Mouse (Mus musculus) urinary bladder, postnatal 10 days (tissue): ENCODE measurements around the gene March6.

ENCODE experiments used
- DNase-seq: peaks from one replicate; pipeline ENCODE4 v3.0.0; 2022; ENCODE audit warnings: low spot score

The March6 gene

DNA sequence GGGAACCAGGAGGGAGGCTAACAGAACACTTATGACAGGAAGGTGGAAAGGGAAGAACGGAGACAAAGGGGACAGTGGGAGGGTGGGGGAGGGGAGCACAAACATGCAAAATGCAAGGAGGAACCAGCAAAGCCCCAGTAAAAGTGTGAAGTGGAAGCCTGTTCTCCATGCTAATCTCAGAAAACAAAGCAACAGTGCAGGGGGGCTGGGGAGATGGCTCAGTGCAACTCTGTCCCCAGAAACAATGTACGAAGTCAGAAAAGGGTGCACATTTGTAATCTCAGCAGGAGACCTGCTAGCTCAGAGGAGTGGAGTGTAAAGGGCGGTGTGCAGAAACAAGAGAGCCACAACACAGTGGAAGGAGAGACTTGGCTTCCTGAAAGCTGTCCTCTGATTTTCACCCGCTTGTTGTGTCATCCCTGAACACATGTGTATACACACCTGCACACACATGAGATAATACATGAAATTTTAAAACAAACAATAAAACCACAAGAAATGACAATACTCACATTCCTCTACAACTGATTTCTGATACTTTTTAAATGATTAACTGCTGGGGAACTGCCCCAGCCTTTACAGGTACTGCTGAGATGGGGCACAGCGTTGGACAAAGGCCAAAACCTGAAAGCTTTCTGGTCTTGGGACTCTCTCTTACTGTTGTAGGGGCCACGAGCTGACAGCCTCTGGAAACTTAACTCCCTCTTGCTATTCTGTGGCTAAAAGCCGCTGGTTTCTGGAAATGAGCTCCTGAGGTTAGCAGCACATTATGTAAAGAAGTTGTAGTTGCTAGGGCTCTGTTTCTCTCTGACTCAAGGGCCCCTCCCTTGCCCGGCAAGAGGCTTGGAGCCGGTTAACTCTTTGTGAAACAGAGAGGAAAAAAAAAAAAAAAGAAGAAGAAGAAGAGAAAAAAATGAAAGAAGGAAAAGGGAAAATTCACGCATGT is 11.4 kb upstream of the March6 start:
- DNase-seq: no peak

DNA sequence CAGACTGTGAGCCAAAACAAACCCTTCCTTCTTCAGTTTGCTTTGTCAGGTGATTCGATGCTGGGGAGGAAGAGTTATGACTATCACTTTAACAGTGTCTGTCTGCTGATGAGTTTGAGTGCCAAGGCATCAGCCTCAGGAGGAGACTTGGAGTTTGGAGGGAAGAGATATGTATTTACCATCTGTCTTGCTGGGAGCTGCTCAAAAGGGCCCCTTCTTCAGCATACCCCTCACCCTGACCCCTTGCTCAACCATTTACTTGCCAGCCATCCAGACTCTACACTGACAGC is 9.6 kb upstream of the March6 start:
- no peak for DNase-seq

DNA sequence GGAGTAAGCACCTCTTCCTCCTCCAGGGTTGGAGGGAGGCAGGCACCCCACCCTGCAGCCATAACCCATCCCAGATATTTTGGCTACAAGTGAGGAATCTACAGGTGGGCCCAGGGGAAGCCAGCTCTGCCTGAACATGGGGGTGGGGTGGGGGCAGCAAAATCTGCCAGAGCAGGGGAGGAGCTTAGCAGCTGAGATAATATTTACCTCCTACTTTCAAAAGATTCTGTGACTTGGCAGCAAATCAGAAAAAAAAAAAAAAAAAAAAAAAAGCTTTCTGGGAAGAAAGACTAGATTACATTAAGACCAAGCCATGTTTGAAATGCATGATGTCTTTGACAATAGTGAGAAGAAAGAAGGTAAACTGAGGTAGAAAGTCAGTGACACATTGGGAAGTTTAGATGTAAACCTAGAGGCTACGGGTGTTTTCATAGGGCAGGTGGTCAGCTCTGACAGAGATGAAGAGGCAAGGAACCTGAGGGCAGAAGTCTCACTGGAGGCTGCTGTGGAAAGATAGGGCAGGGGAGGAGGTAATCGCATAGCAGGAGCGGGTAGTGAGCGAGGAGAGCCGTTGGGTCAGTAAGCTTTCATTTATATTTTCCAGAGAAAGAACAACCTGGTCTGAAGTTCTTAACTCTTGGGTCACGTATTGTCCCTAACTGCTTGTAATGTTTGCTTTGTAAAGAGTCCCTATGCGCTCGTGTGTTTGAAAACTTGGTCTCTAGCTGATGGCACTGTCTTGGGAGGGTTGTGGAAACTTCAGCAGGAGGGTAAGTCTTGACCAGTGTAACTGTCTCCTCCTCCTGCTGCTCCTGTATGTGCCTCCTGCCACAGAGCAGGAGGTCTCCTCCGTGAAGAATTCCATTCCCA is 9.0 kb upstream of the March6 start:
- DNase-seq: no peak

DNA sequence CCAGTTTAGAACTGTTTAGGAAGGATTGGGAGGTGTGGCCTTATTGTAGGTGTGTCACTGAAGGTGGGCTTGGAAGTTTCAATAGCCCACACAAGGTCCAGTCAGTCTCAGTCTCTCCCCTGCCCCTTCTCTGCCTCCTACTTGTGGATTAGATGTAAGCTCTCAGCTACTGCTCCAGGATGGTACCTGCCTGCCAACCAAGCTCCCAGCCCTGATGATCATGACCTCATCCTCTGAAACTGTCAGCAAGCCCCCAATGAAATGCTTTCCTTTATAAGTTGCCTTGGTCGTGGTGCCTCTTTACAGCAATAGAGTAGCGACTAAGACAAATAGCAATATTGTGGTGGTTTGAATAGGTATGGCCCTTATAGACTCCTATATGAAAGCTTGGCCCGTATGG is 7.5 kb upstream of the March6 start:
- no peak for DNase-seq

DNA sequence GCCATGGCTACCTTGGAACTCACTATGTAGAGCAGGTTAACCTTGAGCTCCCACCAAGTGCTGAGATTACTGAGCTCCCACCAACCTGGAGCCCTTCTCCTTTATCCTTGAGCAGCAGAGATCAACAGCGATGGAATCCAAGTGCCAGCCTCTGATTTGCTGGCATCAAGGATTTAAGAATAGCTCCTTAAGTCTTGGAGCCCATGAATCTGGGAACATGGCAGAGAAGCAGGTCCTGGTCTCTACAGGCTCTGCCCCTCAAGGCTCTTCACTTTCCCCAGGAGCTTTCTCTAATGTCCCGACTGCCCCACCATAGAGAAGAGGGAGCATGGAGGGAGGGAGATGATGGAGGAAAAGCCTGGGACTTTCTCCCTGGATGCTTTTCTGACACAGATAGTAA is 6.9 kb upstream of the March6 start:
- no peak for DNase-seq

DNA sequence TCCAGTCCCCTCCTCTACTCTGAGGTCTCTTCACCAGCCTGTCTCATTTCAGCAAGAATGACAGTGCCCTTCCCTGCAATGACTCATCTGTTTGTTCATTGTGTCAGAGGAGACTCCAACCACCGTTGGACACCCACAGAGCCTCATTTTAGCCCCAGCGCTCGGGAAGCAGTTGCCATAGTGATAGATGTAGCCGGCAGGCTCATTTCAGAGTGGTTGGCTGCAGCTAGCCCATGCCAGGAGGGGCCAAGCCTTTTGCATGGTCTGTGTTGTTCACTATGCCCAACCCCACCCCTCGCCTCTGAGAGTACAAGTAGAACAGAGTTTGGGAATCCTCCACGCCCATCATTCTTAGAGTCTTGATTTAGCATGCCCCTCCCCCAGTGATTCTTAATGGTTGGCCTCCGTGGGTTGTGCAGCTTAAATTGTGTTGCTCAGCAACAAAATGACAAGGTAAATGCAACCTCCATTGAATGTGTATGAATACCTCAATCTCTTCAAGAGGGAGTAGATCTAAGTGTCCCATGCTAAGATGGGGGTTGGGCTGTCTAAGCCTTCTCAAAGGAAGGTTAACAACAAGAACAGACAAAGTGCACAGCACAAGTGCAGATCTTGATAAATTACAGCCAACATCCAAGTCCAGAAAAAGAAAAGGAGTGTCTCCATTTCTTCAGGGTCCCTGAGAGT is 5.3 kb upstream of the March6 start:
- DNase-seq: no peak

DNA sequence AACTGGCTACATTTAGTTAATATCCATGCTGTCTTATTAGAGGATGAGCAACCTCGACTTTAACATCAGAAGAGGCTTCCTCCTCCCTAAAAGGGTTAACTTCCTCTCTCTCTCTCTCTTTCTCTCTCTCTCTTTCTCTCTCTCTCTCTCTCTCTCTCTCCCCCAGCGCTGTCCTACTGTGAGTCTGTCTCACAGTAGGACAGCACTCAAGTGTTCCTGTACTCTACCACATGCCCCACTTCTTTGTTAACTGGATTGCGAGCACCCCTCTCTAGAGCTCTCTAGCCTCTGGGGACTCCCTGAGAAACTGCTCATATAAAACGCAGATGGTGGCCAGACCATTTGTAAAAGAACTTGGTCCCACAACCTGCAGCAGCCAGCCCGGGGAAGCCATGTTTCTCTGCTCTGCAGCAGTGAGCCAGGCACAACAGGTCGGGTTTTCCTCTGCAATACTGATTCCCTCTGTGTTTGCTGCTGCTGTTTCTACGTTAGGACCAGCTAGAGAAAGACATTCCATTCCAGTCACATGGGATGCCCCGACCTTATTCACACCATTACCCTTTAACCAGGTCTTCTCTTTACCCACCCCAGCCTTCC is 4.5 kb upstream of the March6 start:
- DNase-seq: no peak

DNA sequence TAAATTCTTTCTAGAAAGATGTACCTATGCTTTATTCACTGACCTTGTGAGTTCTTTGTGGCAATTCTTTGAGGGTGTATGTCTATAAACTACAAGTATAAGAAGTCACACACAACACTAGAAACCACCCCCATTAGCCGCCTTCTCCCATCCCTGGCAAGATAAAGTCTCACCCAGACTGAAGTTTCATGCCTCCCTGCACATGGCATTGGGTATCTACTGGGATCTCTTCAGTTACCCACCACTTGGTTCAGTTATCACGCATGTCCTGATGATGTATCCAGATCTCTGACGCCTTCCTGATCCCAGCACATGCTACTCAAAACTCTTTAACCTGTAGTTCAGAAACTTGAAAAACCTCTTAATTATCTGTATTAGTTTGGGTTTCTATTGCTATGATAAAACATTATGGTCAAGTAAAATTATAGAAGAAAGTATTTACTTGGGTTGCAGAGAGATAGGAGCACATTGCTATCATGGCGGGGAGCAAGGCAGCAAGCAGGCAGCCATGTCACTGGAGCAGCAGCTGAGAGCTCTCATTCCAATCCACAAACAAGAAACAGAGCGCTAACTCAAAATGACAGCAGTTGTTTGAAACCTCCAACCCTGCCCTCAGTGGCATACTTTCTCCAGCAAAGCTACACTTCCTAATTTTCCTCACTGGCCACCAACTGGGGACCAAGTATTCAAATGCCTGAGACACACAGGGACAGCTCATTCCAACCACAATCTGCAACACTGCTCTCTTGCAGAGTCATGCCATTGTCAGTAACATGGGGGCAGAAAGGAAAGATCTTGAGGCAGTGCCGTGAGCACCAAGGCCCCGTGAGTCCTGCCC is 3.8 kb upstream of the March6 start:
- DNase-seq: no peak

DNA sequence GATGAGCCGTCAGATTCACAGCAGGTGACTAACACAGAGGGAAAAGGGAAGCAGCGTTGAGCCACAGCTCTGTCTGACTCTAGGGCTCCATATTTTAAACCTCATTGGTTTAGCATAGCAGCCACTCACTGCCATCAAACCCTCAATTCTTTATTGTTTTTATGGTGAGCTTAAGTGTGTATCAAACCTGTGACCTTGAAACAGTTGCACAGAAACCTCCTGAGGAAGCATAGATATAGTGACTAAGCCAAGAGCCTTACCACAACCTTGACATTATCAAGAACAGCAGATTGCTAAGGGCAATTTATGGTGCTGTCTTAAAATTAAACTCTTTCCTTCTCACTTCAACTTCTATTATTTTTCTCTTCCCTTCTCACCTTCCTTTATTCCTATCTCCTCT is 2.7 kb upstream of the March6 start:
- no peak for DNase-seq

DNA sequence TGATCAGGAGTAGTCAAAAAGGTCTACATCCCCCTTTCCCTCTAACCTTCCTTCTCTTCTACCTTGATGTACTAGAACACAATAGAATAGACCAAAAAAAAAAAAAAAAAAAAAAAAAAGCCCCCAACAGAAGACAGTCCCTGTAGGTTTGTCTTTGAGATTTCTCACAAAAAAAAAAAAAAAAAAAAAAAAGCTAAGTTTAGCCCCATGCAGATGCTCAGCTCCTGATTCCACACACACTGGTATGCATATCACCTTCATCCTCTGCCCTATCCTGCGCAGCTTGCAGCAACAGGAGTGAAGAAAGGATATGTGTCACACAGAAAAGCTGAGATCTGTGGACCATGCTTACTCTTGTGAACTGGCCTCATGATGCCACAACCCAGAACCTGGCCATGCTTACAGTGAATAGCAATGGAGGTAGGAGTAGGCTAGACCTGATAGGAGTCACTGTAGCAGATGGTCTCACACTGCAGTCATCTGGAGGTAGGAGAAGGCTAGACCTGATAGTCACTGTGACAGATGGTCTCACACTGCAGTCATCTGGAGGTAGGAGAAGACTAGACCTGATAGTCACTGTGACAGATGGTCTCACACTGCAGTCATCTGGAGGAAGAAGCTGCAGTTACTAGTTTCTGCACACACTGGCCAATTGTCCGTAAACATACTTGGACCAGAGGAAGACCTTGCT is 1.6 kb upstream of the March6 start:
- no peak for DNase-seq

DNA sequence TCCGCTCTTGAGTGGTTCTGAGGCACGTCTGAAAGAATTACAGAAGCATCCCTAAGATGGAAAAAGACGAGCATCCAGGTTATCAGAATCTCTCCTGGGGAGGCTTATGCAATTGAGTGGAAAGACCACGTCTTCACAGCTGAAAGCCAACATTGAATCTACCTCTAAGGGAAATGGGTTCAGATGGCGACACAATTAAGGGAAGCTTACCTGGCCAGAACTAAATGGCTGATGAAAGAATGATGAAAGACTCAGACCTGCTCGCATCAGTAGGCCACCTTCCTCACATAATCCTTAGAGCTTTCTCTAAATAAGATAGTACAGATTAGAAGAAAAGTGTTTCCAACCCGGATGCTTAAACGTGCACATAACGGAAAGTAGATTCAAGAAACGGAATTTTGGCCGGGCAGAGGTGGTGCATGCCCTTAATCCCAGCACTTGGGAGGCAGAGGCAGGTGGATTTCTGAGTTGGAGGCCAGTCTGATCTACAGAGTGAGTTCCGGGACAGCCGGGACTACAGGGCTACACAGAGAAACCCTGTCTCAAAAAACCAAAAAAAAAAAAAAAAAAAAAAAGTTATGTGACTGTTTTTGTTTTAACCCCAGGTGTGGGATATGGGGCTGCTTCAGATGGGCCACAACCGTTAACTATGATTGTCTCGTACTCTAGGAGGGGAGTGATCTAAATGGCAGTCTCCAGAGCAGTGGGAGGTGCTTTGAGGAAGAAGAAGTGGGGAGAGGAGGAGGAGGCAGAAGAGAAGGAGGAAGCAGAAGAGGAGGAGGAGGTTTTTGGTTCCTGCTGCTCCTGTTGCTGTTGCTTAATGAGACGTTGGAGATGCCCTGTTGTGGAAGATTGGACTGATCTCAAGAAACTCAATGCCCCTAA is 835 bp upstream of the March6 start:
- DNase-seq: no peak

DNA sequence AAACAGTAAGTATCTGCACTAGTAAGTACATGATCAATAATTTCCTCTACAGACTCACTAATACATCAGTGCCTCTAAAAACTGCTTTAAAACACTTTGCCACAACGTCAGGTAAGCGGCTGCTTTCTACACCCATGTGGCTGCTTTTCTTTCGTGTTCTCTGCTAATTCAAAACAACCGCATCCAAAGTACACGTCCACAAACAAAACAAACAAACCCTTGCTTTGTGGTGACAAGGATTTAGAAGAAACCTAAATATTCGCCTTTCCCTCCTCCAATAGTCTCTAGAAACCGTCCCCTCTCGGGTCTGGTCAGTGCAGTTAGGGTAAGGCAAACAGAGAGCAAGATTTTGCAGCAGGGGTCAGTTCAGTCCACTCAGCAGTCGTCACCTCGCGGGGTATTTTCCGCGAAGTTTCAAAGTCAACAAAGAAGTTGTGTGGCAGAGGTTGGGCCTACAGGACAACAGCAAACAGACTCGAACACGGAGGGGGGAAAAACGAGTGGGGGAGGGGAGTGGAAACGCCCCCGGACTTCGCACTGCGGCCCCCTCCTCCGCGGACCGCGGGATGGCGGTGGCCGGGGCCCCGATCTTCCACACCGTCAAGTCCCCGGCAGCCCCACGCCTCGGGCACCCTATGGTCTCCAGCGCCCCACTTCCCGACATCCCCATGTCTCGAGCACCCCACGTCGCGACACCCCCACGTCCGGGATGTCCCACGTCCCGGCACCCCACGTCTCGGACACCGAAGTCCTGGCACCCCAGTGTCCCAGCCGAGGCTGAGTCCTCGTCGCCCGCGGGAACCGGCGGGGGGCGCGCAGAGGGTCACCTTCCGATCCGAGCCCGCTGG is 818 bp downstream of the March6 start:
- no peak for DNase-seq

DNA sequence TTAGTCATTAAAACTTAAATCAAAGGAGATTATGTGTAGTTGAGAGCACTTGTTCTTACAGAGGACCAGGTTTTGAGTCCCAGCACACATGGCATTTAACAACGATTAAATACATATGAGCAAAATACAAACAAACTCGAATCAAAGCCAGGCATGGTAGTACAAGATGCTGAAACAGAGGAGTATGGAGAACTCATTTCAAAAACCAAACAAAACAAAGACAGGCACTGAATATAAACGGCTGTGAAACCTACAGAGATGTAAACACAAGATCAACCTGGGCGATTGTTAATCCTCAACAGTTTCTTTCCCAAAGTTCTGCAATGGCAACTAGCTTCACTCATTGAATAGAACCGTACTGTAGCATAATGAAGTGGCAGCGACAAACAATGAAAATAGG is 1.8 kb downstream of the March6 start:
- no peak for DNase-seq

DNA sequence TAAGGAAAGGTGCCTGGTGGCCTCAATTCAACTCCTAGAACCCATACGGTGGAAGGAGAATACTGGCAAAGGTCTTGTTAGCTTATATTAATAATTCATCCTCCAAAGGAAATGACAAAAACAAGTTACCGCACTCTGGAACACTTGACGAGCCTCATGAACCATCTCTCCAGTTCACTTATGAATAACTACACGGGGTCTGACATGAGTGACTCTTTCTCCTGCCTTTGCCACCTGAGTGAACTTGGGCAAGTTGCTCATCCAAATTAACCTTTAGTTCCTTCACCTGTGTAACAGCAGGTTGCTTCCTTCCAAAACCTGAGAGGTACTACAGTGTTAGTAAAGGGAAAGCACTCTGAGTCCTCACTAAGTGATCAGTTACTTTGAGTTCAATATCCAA is 2.4 kb downstream of the March6 start:
- DNase-seq: no peak

DNA sequence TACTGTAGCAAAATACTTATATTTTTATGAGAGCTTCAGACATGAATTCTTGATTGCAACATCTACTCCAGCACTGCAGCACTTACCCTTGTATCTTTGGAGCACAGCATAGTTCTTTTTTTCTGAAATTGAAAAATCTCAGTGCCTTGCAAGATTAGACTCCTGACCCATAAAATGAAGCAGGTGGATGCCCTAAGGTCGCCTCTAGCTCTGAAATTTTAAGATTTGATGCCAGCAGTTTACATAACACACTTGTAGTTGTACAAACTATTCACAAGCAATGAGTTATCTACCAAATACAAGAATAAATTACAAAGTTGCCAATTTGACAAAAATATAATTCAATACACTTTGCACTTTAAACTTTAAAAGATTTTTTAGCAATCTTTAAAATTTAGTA is 4.4 kb downstream of the March6 start:
- DNase-seq: no peak

DNA sequence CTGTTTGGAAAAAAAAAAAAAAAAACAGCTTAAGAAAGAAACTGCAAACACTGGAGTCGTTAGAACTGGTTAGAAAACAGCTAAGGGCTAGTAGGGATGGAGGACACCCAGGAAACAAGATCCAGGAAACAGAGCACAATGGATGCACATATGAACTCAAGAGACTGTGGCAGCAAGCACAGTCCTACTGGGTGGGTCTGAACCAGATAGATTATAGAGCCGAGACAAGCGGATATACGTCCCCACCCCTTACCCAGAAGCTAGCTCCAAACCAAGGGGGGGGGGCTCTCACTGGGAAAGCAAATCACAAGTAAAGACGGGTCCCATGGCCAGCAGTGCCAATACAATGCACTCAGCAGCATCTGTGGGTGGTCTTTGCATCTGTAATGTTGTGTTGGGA is 11.9 kb downstream of the March6 start:
- DNase-seq: no peak

DNA sequence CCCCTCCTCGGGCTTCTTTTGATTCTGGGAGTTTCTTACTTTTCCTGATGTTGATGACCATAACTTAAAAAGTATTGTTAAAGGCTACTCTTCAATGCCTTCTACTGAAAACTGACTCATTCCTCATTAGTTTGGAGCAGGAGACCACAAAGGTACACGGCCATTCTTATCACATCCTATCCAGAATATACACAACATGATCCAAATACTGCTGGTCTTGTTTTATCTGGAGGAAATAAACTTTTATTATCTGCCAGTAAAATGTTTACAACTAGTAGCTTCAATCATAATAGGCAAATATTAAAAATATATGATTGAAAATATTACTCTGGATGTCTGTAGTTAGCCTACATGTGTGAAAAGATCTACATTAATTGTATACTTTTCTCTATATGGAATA is 12.5 kb downstream of the March6 start:
- no peak for DNase-seq

DNA sequence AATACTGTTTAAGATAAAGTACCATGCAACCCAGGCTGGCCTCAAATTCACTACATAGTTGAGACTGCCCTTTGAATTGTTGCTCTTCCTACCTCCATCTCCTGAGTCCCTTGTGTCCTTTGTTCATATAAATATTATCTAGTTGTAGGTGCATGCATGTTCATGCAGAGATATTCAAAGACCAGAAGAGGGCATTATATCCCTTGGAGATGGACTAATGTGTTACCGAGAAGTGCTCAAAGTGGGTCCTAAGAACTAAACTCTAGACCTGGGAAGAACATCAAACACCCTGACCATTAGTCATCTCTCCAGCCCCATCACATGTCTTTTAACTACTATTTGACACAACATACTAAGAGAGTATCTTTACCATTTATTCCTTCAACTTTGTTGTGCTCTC is 13.7 kb downstream of the March6 start:
- DNase-seq: no peak

DNA sequence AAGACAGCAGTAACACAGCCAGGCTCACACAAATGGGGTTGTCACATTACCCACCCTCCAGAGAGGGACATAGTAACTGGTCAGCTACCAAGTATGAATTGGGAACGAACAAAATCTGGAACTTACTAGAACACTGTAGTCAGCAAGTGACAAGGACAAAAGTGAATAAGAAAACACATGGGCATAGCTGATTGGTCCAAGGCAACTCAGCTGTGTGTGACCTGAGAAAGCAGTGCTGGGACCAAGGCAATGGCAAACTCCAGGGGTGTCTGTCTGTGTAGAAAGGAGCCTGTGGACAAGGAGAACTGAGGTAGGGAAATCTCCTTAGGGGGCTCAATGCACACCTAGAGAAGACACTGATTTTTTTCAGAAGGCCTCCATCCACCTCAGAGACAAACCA is 19.1 kb downstream of the March6 start:
- DNase-seq: no peak
